Mouse (Mus musculus): ENCODE data around the gene Nog.
A peak's percentile ranks its signal among the peaks of the same experiment; 100 is the strongest.

The Nog gene

DNA sequence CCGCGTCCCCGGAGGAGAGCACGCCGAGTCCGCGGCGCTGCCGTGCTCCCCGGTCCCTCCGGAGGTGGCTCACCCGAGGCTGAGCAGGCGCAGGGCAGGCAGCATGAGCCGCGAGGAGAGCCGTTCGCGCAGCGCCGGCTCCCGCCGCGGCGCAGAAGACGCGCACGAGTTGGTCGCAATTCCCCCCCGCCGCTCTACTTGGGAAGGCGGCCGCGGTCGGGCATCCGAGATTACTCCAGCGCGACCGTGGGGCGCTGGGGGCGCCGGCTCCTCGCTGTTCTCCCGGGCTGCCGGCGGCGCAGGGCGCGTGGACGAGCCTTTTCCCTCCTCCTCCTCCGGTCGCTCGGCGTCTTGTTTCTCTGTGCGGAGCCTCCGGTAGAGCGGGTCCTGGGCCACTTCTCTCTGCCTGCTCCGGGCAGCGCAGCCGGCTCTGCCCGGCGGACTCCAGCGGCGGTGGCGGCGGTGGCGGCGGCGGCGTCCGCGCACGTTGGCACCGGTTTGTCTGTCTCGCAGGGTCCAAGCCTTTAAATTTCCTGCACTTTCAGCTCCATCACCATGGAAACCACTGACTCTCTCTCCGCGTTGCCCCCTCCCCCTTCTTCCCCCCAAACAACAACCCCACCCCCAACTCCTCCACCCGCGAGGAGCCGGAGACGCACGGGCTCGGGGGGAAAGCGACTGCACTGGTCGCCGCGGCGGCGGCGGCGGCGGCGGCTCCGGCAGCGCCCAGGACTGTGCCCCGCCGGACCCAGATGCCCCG is at the start of gene Nog:
Nog (minus strand) TSS at position 277 of the 760 bp plus-strand sequence.
- DNase-seq: peak; percentile 57

DNA sequence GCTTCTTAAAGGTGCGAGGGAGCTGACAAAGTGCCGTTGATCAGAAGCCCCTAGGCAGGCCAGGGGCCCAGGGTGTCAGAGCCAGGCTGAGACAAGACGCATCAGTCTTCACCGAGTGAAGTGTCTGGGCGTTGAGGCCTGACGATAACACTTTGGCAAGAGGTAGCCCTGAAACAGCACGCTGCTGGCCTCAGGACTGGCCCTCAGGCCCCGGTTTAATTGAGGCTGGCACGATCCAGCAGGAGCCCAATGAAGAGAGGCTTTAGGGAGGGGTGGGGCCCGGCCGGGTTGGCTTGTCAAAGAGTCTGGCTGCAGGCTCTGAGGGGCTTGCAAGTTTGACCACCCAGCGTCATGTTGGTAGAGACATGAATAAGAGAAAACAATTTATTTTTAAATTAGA is 38.1 kb upstream of the Nog start:
- no peak for DNase-seq

DNA sequence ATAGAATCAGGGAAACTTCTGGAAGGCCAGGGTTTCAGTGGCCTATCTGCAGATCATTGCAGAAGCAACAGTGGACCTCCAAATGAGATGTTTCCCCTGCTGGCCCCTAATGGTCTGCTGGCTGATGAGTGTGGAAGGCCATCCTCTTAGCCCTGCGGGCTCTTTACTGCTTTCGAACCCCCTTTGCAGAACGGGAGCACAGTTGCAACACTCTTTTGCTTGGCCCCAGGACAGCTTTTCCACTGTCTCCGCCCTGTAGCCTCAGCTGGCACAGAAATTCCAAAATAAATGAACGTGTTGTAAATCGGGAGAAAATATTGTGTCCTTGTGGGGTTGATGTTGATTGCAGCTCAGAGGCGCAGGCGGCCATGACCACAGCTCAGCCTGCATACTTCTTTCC is 37.7 kb upstream of the Nog start:
- no peak for DNase-seq

- DNase-seq: no peak
These were observed 35.8 kb upstream of the Nog start for GRCm38 (mm10) chr11:89337910-89338309.

- DNase-seq: no peak
These were observed 25.2 kb upstream of the Nog start for GRCm38 (mm10) chr11:89327089-89327881.

DNA sequence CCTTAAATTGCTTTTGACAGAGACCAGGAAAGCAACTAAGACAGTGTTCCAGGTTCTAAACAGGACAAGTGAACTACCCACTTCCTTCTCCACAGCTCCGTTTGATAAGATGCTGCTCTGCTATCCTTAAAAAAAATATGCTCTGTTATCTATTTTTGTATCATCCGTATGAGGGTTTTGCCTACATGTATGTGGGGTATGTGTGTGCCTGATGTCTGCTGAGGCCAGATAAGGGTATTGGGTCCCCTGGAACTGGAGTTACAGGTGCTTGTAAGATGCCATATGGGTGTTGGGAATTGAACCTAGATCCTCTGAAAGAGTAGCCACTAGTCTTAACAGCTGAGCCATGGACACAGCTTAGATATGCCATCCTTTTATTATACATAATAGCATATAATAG is 19.6 kb upstream of the Nog start:
- DNase-seq: no peak

DNA sequence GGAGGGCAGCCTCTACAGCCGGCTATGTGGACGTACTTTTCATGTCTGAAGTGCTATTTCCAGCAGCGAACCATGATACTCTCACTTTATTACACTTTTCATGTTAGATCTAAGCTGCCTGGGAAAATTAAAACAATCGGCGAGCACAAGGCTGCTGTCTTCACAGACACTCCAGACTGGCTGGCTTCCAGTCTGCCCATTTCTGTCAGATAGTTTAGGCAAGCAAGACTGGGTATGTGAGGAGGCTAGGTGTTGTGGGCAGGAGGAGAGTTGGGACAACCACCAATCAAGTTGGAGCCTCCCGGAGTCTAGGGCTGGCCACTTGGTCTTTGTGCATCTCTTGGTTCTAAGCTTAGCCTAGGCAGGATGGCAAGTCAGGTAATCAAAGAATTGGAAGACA is 17.5 kb upstream of the Nog start:
- no peak for DNase-seq

DNA sequence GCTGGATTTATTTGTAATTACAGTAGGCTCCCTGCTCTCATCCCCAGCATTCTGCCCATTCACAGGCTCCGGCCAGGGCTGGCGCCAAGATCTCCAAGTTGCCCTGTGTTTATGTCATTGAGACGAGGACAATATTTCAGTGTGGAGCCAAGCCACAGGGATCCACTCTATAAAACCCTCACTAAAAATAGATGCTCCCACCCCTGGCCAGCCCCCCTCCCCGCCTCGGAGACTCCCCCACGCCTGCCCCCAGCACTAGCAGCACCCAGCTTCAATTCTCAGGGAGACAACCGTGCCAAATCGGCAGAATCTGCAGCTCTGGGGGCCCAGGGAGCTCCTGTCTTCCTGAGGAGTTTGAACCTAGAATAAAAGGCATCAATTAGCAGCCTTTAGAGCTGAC is 16.2 kb upstream of the Nog start:
- no peak for DNase-seq

- no peak for DNase-seq
These were observed 15.6 kb upstream of the Nog start for GRCm38 (mm10) chr11:89317757-89318156.

- no peak for DNase-seq
These were observed 12.2 kb upstream of the Nog start for GRCm38 (mm10) chr11:89314374-89314773.

GRCm38 (mm10) chr11:89312378-89312777 is 10.2 kb upstream of the Nog start:
- no peak for DNase-seq

DNA sequence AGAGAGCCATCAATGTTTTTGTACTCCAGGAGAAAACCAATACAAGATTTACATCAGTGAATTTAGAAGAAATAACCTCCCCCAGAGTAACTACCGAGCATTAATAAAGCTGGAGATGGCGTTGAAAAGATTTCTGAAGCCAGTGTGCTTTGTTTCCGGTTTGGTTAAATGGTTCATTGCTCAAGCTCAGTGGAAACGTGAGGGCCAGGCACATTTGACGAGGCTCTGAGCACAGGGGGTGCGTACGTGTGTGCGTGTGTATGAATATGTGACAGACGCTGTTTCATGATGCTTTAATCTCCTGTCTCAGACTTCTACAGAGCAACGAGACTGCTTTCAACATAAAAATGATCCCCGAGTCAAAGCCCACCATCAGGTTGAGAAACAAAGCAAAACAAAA is 8.1 kb upstream of the Nog start:
- no peak for DNase-seq

DNA sequence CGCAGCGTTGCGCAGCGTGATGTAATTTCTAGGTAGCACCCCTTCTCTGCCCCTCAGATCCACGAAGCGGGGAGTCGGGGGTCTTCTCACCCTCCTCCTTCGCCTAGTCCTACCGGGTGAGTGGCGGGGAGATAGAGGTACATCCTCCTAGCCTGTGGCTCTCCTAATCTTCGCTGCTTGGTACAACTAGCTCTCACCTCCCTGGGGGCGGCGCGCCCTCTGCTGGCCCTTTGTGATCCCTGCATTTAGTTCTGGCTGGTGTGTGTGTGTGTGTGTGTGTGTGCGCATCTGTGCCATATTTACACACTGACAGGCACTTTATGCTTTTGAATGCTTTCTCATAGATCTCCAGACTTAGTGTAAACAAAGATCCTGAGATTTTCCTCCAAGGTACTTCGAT is 1.3 kb upstream of the Nog start:
- peak; percentile 91 for DNase-seq

- DNase-seq: peak; percentile 75
These were observed 666 bp upstream of the Nog start for GRCm38 (mm10) chr11:89302816-89303180.

- peak; percentile 23 for DNase-seq
These were observed 639 bp downstream of the Nog start for GRCm38 (mm10) chr11:89301331-89302055.

DNA sequence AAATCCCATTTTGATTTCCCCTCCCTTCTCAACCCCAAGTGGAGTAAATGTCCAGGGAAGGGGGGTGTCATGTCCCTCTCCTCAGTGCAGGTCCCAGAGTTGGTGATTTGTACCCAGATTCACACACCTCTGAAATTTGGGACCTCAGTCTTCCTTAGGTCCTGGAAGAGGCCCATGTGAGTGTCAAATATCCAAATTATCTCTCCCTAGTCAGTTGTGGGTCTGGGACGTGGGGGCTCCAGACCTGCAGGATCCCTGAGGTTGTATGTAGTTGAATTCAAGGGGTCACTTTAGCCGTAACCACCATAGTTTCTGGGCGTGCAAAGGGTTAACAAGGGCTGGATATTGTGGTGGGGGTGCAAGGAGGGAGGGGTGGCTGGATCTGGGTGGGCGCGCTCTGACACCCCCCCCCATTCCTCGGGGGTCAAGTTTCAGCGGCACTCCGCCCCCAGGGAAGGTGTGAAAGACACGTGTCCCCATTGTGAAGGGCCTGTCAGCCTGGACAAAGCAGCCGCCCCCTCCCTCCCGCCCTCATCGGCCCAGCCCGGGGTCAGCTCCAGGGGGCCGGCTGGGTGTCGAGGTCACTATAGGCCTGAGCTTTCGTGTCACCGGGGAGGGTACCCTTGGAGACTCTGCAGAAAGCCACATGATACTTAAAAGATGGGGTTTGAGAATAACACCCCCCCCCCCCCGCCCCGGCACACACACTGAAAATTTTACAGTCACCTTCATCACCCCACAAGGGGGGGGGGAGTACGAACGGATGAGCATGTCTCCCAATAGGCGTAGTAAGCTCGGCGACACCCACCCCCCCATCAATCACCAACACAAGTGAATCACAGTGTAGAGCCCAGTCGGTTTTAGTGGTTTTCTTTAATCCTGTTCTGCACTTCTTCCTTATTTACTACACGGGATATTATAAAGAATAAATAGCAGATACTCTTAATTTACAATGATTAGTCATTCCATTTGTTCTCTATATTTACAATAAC is 2.1 kb downstream of the Nog start:
- no peak for DNase-seq

GRCm38 (mm10) chr11:89299116-89299783 is 2.9 kb downstream of the Nog start:
- no peak for DNase-seq

GRCm38 (mm10) chr11:89298285-89299010 is 3.7 kb downstream of the Nog start:
- DNase-seq: peak; percentile 46

- no peak for DNase-seq
These were observed 4.6 kb downstream of the Nog start for GRCm38 (mm10) chr11:89297521-89297920.

GRCm38 (mm10) chr11:89269809-89270361 is 32.2 kb downstream of the Nog start:
- DNase-seq: no peak

DNA sequence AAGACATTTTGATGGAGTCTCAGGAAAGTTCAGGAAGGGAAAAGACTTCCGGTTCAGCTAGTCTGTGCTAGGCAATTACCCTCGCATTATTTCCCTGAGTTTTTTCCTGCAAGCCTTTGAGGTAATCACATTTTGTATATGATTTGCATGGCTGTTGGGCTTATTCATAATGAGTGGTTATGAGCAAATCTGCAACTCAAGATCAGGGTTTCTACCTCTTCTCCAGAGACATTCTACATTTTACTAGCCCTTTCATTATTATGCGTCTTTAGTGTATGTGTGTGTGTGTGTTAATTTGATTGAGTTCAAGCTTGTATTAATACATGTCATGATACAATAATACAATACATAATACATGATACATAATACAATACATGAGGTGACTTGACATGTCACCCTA is 34.6 kb downstream of the Nog start:
- no peak for DNase-seq
